8 mouse cellular contexts compared by ENCODE assay signal in genomic region chr7:137221599-137221998, GRCm38 (mm10).
DNase-seq lines count a peak whose midpoint lies in the region; ATAC-seq lines count a peak whose summit lies in the region.

No protein-coding gene starts in this region.

- H3K27ac ChIP-seq in embryonic facial prominence, embryonic 15.5 days (replicated peaks), result no peak overlapping the region

- no peaks in the 10 kb centered on the region; the same call in 1 of the 2 replicates for H3K27me3 ChIP-seq in embryonic facial prominence, embryonic 15.5 days

- 0 out of 2 replicates have a peak, but pooled peaks have one; percentile 31 for ATAC-seq in embryonic facial prominence, embryonic 15.5 days (ENCODE audit: insufficient number of reproducible peaks, low FRiP score, low TSS enrichment, low read depth)
- no peak for ATAC-seq in megakaryocyte, adult 5-6 weeks (ENCODE audit: poor library complexity, severe bottlenecking)
- ATAC-seq in granulocyte monocyte progenitor cell, adult 5-6 weeks (replicated peaks; ENCODE audit: poor library complexity, severe bottlenecking), result no peak

- no peak overlapping the region for H3K9ac ChIP-seq in embryonic facial prominence, embryonic 15.5 days

- no peak overlapping the region for H3K4me3 ChIP-seq in embryonic facial prominence, embryonic 15.5 days (replicated peaks)

- H3K36me3 ChIP-seq in embryonic facial prominence, embryonic 15.5 days, result no peaks in the 10 kb centered on the region

- H3K4me1 ChIP-seq in embryonic facial prominence, embryonic 15.5 days, result peaks cover 11% of the 10 kb centered on the region

- WGBS in embryonic facial prominence, embryonic 15.5 days, result 23% methylated on average over 6 of the region's 6 CpGs

- DNase-seq in ovary, postnatal 10 days (ENCODE audit: low spot score), result peak; percentile 15
- no peak for DNase-seq in ovary, adult 18-20 months (ENCODE audit: low spot score)
- peak; percentile 66 for DNase-seq in kidney, postnatal 10 days
- DNase-seq in retina, postnatal 7 days (ENCODE audit: low read depth, low spot score), result peak; percentile 27
- DNase-seq in testis, postnatal 14 days (ENCODE audit: low spot score), result no peak

- H3K4me2 ChIP-seq in embryonic facial prominence, embryonic 15.5 days (replicated peaks), result no peak overlapping the region

- no peaks in the 10 kb centered on the region for H3K9me3 ChIP-seq in embryonic facial prominence, embryonic 15.5 days (replicated peaks)

Comparison
In these comparisons a context has a peak if more than half of its experiments do, and no peak if none do; other contexts are left out.
1. DNase-seq: peak in ovary, postnatal 10 days (single experiment), kidney, postnatal 10 days (single experiment) and retina, postnatal 7 days (single experiment); none in ovary, adult 18-20 months (single experiment) and testis, postnatal 14 days (single experiment).